Comparison of ENCODE assay signal across 8 mouse cellular contexts in the genomic region with DNA sequence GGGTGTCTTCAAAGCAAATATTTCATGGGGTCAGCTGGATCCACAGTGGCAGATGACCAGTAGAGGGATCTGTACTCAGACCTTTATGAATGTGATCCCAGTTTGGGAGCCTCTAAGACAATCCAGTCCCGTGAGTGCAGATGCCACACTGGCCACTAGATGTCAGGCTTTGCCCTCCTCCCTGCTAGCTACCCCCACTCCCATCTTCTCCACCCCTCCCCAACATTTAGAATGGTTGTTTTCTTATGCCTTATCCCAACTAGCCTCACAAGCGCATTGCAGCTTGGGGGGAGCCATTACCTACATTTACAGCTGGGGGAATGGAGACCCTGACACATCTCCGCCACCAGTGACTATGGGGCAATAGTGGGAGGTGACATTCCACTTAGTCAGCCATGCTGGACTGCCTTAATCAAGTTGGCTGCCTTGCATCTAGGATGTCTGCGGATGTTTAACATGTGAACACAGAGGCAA.
A peak's percentile ranks its signal among the peaks of the same experiment; 100 is the strongest.
DNase-seq lines count a peak whose midpoint lies in the region; ATAC-seq and TF ChIP-seq lines count a peak whose summit lies in the region.
"Had no signal": no experiment of that assay in that cellular context is flagged by ENCODE, and none has a peak within 500 bp of the region (broad histone marks: within the 10 kb centered on the region; RNA-seq: fewer than 3 reads in every experiment).

No protein-coding gene starts in this region.

- no peak overlapping the region for H3K27ac ChIP-seq in CH12.LX (ENCODE audit: insufficient read depth, low read depth)
- no peak overlapping the region for H3K27ac ChIP-seq in embryonic facial prominence, embryonic 15.5 days (replicated peaks)
- H3K27ac ChIP-seq in heart, postnatal 0 days (ENCODE audit: low read depth), result no peak overlapping the region
- no peak overlapping the region for H3K27ac ChIP-seq in lung, embryonic 14.5 days (ENCODE audit: low read depth)
- H3K27ac ChIP-seq: heart, embryonic 13.5 days had no signal

- no peak; the same call in 1 of the 2 replicates for TF ChIP-seq RAD21 in CH12.LX (IDR thresholded peaks at IDR 0.05; ENCODE audit: low read depth, low read length)

- H3K4me3 ChIP-seq in CH12.LX (replicated peaks in 1 of 3; ENCODE audit: low read depth in 2 of 3, low read length in 2 of 3, poor library complexity in 1 of 3), result no peak overlapping the region
- no peak overlapping the region for H3K4me3 ChIP-seq in embryonic facial prominence, embryonic 15.5 days (replicated peaks)
- H3K4me3 ChIP-seq in heart, postnatal 0 days (ENCODE audit: low read depth, low read length), result no peak overlapping the region
- no peak overlapping the region for H3K4me3 ChIP-seq in lung, embryonic 14.5 days (ENCODE audit: low read depth, low read length)
- H3K4me3 ChIP-seq: heart, embryonic 13.5 days had no signal

- 0 out of 2 replicates have a peak, but pooled peaks have one; percentile 24 for ATAC-seq in embryonic facial prominence, embryonic 15.5 days (ENCODE audit: insufficient number of reproducible peaks, low FRiP score, low TSS enrichment, low read depth)
- ATAC-seq in heart, postnatal 0 days (ENCODE audit: insufficient read depth, low read depth), result peak; percentile 51
- peak; percentile 79 for ATAC-seq in lung, embryonic 14.5 days (ENCODE audit: insufficient read depth)

- 40% methylated on average over 4 of the region's 4 CpGs for WGBS in embryonic facial prominence, embryonic 15.5 days
- 34% methylated on average over 4 of the region's 4 CpGs for WGBS in heart, postnatal 0 days
- 35% methylated on average over 4 of the region's 4 CpGs for WGBS in lung, embryonic 14.5 days

- H3K4me1 ChIP-seq in CH12.LX (ENCODE audit: control insufficient read depth in 1 of 2, insufficient read depth in 2 of 2), result no peaks in the 10 kb centered on the region
- no peaks in the 10 kb centered on the region; the same call in 1 of the 2 replicates for H3K4me1 ChIP-seq in embryonic facial prominence, embryonic 15.5 days
- H3K4me1 ChIP-seq in heart, postnatal 0 days (ENCODE audit: control insufficient read depth, insufficient read depth), result no peaks in the 10 kb centered on the region
- H3K4me1 ChIP-seq in lung, embryonic 14.5 days (ENCODE audit: insufficient read depth), result no peaks in the 10 kb centered on the region

- H3K9ac ChIP-seq in CH12.LX (ENCODE audit: insufficient read depth, low read depth), result no peak overlapping the region
- no peak overlapping the region for H3K9ac ChIP-seq in embryonic facial prominence, embryonic 15.5 days
- H3K9ac ChIP-seq in heart, postnatal 0 days (replicated peaks; ENCODE audit: low read depth, low read length), result no peak overlapping the region
- no peak overlapping the region for H3K9ac ChIP-seq in lung, embryonic 14.5 days
- H3K9ac ChIP-seq: heart, embryonic 13.5 days had no signal

- TF ChIP-seq CTCF in CH12.LX (conservative IDR thresholded peaks at IDR 0.05 in 1 of 2, IDR thresholded peaks at IDR 0.05 in 1 of 2; ENCODE audit: low read depth in 2 of 2, low read length in 2 of 2), result peak; percentile 30 to 35; a peak in 2 of 4 replicates
- peak; percentile 77 for TF ChIP-seq CTCF in heart, postnatal 0 days (IDR thresholded peaks at IDR 0.05; ENCODE audit: low read depth)
- peak; percentile 89 for TF ChIP-seq CTCF in lung, embryonic 14.5 days (IDR thresholded peaks at IDR 0.05; ENCODE audit: low read depth)

- no peak overlapping the region for H3K4me2 ChIP-seq in CH12.LX (ENCODE audit: insufficient read depth, low read depth, poor library complexity, severe bottlenecking)
- no peak overlapping the region for H3K4me2 ChIP-seq in embryonic facial prominence, embryonic 15.5 days (replicated peaks)
- H3K4me2 ChIP-seq in heart, postnatal 0 days (ENCODE audit: low read depth, low read length), result no peak overlapping the region
- H3K4me2 ChIP-seq in lung, embryonic 14.5 days, result no peak overlapping the region
- H3K4me2 ChIP-seq: heart, embryonic 13.5 days had no signal

- in situ Hi-C loops in CH12.LX (cut with MboI; ENCODE audit: low pct_ligation_motif_present, low pct_unique_long_range_greater_than_20kb, low sequenced_read_pairs), result no loop called here

- no peaks in the 10 kb centered on the region for H3K27me3 ChIP-seq in CH12.LX (replicated peaks)
- no peaks in the 10 kb centered on the region for H3K27me3 ChIP-seq in embryonic facial prominence, embryonic 15.5 days
- no peaks in the 10 kb centered on the region for H3K27me3 ChIP-seq in heart, postnatal 0 days (ENCODE audit: control insufficient read depth, insufficient read depth, low read length)
- no peaks in the 10 kb centered on the region for H3K27me3 ChIP-seq in lung, embryonic 14.5 days (ENCODE audit: insufficient read depth, low read length)
- H3K27me3 ChIP-seq: heart, embryonic 13.5 days had no signal

- no peak for TF ChIP-seq EP300 in CH12.LX (IDR thresholded peaks at IDR 0.05; ENCODE audit: low read length)
- no peak for TF ChIP-seq EP300 in heart, postnatal 0 days (IDR thresholded peaks at IDR 0.05; ENCODE audit: low read depth)

- peaks cover 51% of the 10 kb centered on the region for H3K9me3 ChIP-seq in CH12.LX (replicated peaks; ENCODE audit: low read length)
- H3K9me3 ChIP-seq in embryonic facial prominence, embryonic 15.5 days (replicated peaks), result no peaks in the 10 kb centered on the region
- no peaks in the 10 kb centered on the region for H3K9me3 ChIP-seq in heart, postnatal 0 days (replicated peaks; ENCODE audit: control insufficient read depth, low read length)
- H3K9me3 ChIP-seq in lung, embryonic 14.5 days (ENCODE audit: low read depth, low read length), result no peaks in the 10 kb centered on the region
- H3K9me3 ChIP-seq: heart, embryonic 13.5 days had no signal

- TF ChIP-seq POLR2A in CH12.LX (IDR thresholded peaks at IDR 0.05; ENCODE audit: low read depth, low read length), result no peak

- H3K36me3 ChIP-seq in CH12.LX (replicated peaks in 1 of 2; ENCODE audit: control insufficient read depth in 1 of 2, insufficient read depth in 1 of 2, low read length in 1 of 2), result no peaks in the 10 kb centered on the region
- no peaks in the 10 kb centered on the region for H3K36me3 ChIP-seq in embryonic facial prominence, embryonic 15.5 days
- H3K36me3 ChIP-seq in heart, postnatal 0 days (replicated peaks; ENCODE audit: control insufficient read depth, insufficient read depth, low read length), result no peaks in the 10 kb centered on the region
- H3K36me3 ChIP-seq in lung, embryonic 14.5 days (ENCODE audit: insufficient read depth), result no peaks in the 10 kb centered on the region
- H3K36me3 ChIP-seq: heart, embryonic 13.5 days had no signal

- DNase-seq in CH12.LX (ENCODE audit: extremely low read depth), result no peak
- peak; percentile 68 for DNase-seq in R1 (ENCODE audit: low read depth, low spot score)
- peak; percentile 43 for DNase-seq in heart, postnatal 0 days (ENCODE audit: low spot score)
- peak; percentile 58 to 79 for DNase-seq in kidney, postnatal 25 days
- peak; percentile 75 for DNase-seq in lung, embryonic 14.5 days
- DNase-seq in right cerebral cortex, adult 2 months (ENCODE audit: low spot score in 2 of 2), result peak; percentile 65 to 70

- dilution Hi-C loops in CH12.LX (cut with MboI; ENCODE audit: extremely low pct_ligation_motif_present, extremely low pct_unique_long_range_greater_than_20kb, low sequenced_read_pairs), result no loop called here

- no peaks in the 10 kb centered on the region for H3K79me2 ChIP-seq in CH12.LX (replicated peaks; ENCODE audit: control insufficient read depth, extremely low read depth, insufficient read depth, poor library complexity, severe bottlenecking)

TF ChIP-seq in CH12.LX, 34 proteins besides CTCF, POLR2A, EP300 and RAD21:
- TF ChIP-seq UBTF (IDR thresholded peaks at IDR 0.05; ENCODE audit: low read depth, low read length) (no peak), MEF2A (IDR thresholded peaks at IDR 0.05; ENCODE audit: borderline replicate concordance, low read depth, low read length) (no peak), MAZ (IDR thresholded peaks at IDR 0.05; ENCODE audit: low read depth, low read length) (no peak), TCF12 (IDR thresholded peaks at IDR 0.05; ENCODE audit: low read depth, low read length) (no peak), SIN3A (IDR thresholded peaks at IDR 0.05; ENCODE audit: low read length) (no peak)

Comparison
In these comparisons a context has a peak if more than half of its experiments do, and no peak if none do; other contexts are left out.
1. CTCF ChIP-seq: peak in every context shown above with its lines; median percentile 89 in lung, embryonic 14.5 days; 77 in heart, postnatal 0 days; 32 in CH12.LX.
2. ATAC-seq: peak in every context shown above with its lines; median percentile 79 in lung, embryonic 14.5 days; 51 in heart, postnatal 0 days; 24 in embryonic facial prominence, embryonic 15.5 days.